Mouse (Mus musculus): ENCODE data around the gene Fbn1.

Fbn1 gene

GRCm38 (mm10) chr2:125507893-125508292 lies at the start of gene Fbn1:
Gene Fbn1, minus strand, starts transcription at chr2:125507993.
- DNase-seq (ENCODE audit: low read depth, low spot score): no peak

GRCm38 (mm10) chr2:125555830-125556229 lies 48.0 kb upstream of the Fbn1 start:
- peak; percentile 51 for DNase-seq (ENCODE audit: low read depth, low spot score)

- DNase-seq (ENCODE audit: low read depth, low spot score): no peak
These were observed 41.2 kb upstream of the Fbn1 start for GRCm38 (mm10) chr2:125548806-125549578.

- DNase-seq (ENCODE audit: low read depth, low spot score): no peak
These were observed 37.2 kb upstream of the Fbn1 start for GRCm38 (mm10) chr2:125544986-125545385.

GRCm38 (mm10) chr2:125543646-125544045 lies 35.9 kb upstream of the Fbn1 start:
- no peak for DNase-seq (ENCODE audit: low read depth, low spot score)

GRCm38 (mm10) chr2:125541451-125541850 lies 33.7 kb upstream of the Fbn1 start:
- DNase-seq (ENCODE audit: low read depth, low spot score): no peak

- DNase-seq (ENCODE audit: low read depth, low spot score): no peak
These were observed 32.8 kb upstream of the Fbn1 start for GRCm38 (mm10) chr2:125540579-125540978.

- DNase-seq (ENCODE audit: low read depth, low spot score): no peak
These were observed 31.8 kb upstream of the Fbn1 start for GRCm38 (mm10) chr2:125539640-125540039.

GRCm38 (mm10) chr2:125530665-125531064 lies 22.9 kb upstream of the Fbn1 start:
- no peak for DNase-seq (ENCODE audit: low read depth, low spot score)

GRCm38 (mm10) chr2:125526566-125526965 lies 18.8 kb upstream of the Fbn1 start:
- no peak for DNase-seq (ENCODE audit: low read depth, low spot score)

GRCm38 (mm10) chr2:125525484-125525883 lies 17.7 kb upstream of the Fbn1 start:
- DNase-seq (ENCODE audit: low read depth, low spot score): no peak

GRCm38 (mm10) chr2:125516594-125516993 lies 8.8 kb upstream of the Fbn1 start:
- no peak for DNase-seq (ENCODE audit: low read depth, low spot score)

- no peak for DNase-seq (ENCODE audit: low read depth, low spot score)
These were observed 7.7 kb upstream of the Fbn1 start for GRCm38 (mm10) chr2:125515291-125516057.

- DNase-seq (ENCODE audit: low read depth, low spot score): no peak
These were observed 6.6 kb upstream of the Fbn1 start for GRCm38 (mm10) chr2:125514391-125514790.

GRCm38 (mm10) chr2:125512544-125512943 lies 4.8 kb upstream of the Fbn1 start:
- DNase-seq (ENCODE audit: low read depth, low spot score): no peak

- no peak for DNase-seq (ENCODE audit: low read depth, low spot score)
These were observed 4.1 kb upstream of the Fbn1 start for GRCm38 (mm10) chr2:125511898-125512297.

- DNase-seq (ENCODE audit: low read depth, low spot score): no peak
These were observed 3.0 kb upstream of the Fbn1 start for GRCm38 (mm10) chr2:125510752-125511151.

GRCm38 (mm10) chr2:125508381-125508780 lies 588 bp upstream of the Fbn1 start:
- no peak for DNase-seq (ENCODE audit: low read depth, low spot score)

- peak; percentile 44 for DNase-seq (ENCODE audit: low read depth, low spot score)
These were observed 1.3 kb downstream of the Fbn1 start for GRCm38 (mm10) chr2:125506316-125507054.

- DNase-seq (ENCODE audit: low read depth, low spot score): peak; percentile 47
These were observed 2.0 kb downstream of the Fbn1 start for GRCm38 (mm10) chr2:125505746-125506315.

GRCm38 (mm10) chr2:125505006-125505745 lies 2.6 kb downstream of the Fbn1 start, which contains the start of gene Gm9913:
Gene Gm9913, plus strand, starts transcription at chr2:125505089.
- DNase-seq (ENCODE audit: low read depth, low spot score): peak; percentile 30

Measured in ES-CJ7 (cell line).